Mouse (Mus musculus): ENCODE results near the gene Sox9.

Sox9 gene

GRCm38 (mm10) chr11:112781994-112782356 is at the start of gene Sox9:
Sox9 (plus strand) TSS chr11:112782224.
- peak; percentile 57 to 83 for DNase-seq

- no peak for DNase-seq
These were observed 49.6 kb upstream of the Sox9 start for GRCm38 (mm10) chr11:112732401-112732800.

- no peak for DNase-seq
These were observed 45.0 kb upstream of the Sox9 start for GRCm38 (mm10) chr11:112737071-112737470.

GRCm38 (mm10) chr11:112739681-112740080 is 42.3 kb upstream of the Sox9 start:
- DNase-seq: no peak

- no peak for DNase-seq
These were observed 25.5 kb upstream of the Sox9 start for GRCm38 (mm10) chr11:112756516-112756915.

GRCm38 (mm10) chr11:112758056-112758455 is 24.0 kb upstream of the Sox9 start:
- no peak for DNase-seq

GRCm38 (mm10) chr11:112766956-112767355 is 15.1 kb upstream of the Sox9 start:
- DNase-seq: no peak

GRCm38 (mm10) chr11:112767531-112768041 is 14.4 kb upstream of the Sox9 start:
- no peak for DNase-seq

GRCm38 (mm10) chr11:112772791-112773355 is 9.2 kb upstream of the Sox9 start:
- peak in 1 of 2 experiments; percentile 44 for DNase-seq

GRCm38 (mm10) chr11:112779762-112780161 is 2.3 kb upstream of the Sox9 start:
- peak; percentile 41 to 42 for DNase-seq

- no peak for DNase-seq
These were observed 1.6 kb upstream of the Sox9 start for GRCm38 (mm10) chr11:112780394-112780920.

GRCm38 (mm10) chr11:112781035-112781911 is 751 bp upstream of the Sox9 start:
- no peak for DNase-seq

GRCm38 (mm10) chr11:112782357-112783121 is 515 bp downstream of the Sox9 start:
- peak; percentile 26 to 39 for DNase-seq

GRCm38 (mm10) chr11:112783401-112784346 is 1.6 kb downstream of the Sox9 start:
- DNase-seq: no peak

GRCm38 (mm10) chr11:112784347-112784902 is 2.4 kb downstream of the Sox9 start:
- DNase-seq: no peak

- DNase-seq: no peak
These were observed 2.9 kb downstream of the Sox9 start for GRCm38 (mm10) chr11:112784903-112785381.

- DNase-seq: no peak
These were observed 3.6 kb downstream of the Sox9 start for GRCm38 (mm10) chr11:112785581-112785980.

- no peak for DNase-seq
These were observed 4.4 kb downstream of the Sox9 start for GRCm38 (mm10) chr11:112786427-112786826.

- no peak for DNase-seq
These were observed 6.3 kb downstream of the Sox9 start for GRCm38 (mm10) chr11:112788296-112788695.

- no peak for DNase-seq
These were observed 14.4 kb downstream of the Sox9 start for GRCm38 (mm10) chr11:112796379-112796778.

- no peak for DNase-seq
These were observed 16.9 kb downstream of the Sox9 start for GRCm38 (mm10) chr11:112798831-112799382.
